Mouse (Mus musculus): Measurements from ENCODE around the gene Nos3. TPM values are rescaled to one million over a fixed set of nuclear protein-coding genes. Genes with fewer than 3 reads are reported as not detected.
"Not testable (repeated sequence)": the region's sequence is repeated elsewhere in the genome, so short reads cannot be mapped to it uniquely, and the experiment has no call there.

Gene Nos3
- polyA plus RNA-seq, 1 experiment from 2014 or later, result 4.6 TPM

DNA sequence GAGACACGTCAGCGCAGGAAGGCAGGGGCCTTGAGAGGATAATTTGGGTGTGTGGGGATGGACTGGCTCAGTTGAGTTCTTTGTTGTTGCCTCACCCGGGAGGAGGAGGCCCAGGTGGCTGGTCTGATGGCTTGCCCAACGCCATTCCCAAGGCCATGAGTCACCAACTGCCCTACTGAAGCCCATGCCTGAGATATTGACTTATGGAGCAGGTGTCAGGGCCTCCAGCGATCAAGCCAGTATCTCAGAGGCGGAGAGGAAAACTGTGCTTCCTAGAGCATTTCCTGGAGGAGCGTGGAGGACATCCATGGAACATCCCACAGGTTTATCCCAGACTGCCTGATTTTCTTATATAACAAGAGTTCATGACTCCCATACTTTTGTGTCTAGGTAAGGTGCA, 28.1 kb downstream of the Nos3 start:
- H3K4me1 ChIP-seq (ENCODE audit: control insufficient read depth, insufficient read depth, low read length), result peaks cover 7% of the 10 kb centered on the region; the same call in 1 of the 2 replicates
- no peaks in the 10 kb centered on the region for H3K27me3 ChIP-seq (ENCODE audit: control insufficient read depth, insufficient read depth, low read length)
- H3K36me3 ChIP-seq (ENCODE audit: control insufficient read depth, insufficient read depth, low read length), result no peaks in the 10 kb centered on the region
- no peak overlapping the region for H3K4me3 ChIP-seq (ENCODE audit: low read depth, low read length)
- H3K9me3 ChIP-seq (ENCODE audit: control insufficient read depth, low read depth, low read length), result no peaks in the 10 kb centered on the region
- ATAC-seq (ENCODE audit: insufficient number of reproducible peaks, insufficient read depth, low FRiP score, low read depth), result no peak
- H3K27ac ChIP-seq (ENCODE audit: low read length), result no peak overlapping the region
- H3K4me2 ChIP-seq (replicated peaks; ENCODE audit: low read depth, low read length), result no peak overlapping the region
- 71% methylated on average over 7 of the region's 7 CpGs for WGBS
- no peak overlapping the region for H3K9ac ChIP-seq (replicated peaks; ENCODE audit: low read depth, low read length)

DNA sequence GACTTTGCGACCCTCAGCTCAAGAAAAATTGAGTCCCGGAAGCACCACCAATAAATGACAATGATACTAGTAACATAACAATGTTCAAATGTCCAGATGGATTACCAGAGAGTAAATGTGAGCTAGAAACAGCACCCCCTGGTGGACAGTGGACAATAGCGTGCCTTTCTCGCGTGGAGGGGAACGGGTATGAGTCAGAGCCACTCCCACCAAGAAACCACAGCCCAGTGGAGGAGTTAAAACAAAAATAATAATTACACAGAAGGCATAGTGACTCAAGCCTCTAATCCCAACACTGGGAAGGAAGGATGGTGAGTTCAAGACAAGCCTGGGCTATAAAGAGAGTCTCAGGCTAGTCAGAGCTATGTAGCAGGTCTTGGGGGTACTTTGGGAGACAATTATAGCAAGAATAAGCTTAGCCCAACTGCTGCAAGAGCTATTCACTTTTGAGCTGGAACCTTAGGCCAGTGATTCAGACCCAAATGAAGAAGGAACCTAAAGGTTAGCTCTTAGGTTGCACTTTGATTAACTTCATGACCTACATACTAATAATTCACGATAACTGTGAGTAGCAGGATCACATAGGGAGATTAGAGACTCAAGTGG, 28.9 kb downstream of the Nos3 start, which contains the start of gene Abcb8:
Gene Abcb8, plus strand, starts transcription at position 272 of the 606 bp plus-strand sequence.
- ATAC-seq (ENCODE audit: insufficient number of reproducible peaks, insufficient read depth, low FRiP score, low read depth), result no peak

DNA sequence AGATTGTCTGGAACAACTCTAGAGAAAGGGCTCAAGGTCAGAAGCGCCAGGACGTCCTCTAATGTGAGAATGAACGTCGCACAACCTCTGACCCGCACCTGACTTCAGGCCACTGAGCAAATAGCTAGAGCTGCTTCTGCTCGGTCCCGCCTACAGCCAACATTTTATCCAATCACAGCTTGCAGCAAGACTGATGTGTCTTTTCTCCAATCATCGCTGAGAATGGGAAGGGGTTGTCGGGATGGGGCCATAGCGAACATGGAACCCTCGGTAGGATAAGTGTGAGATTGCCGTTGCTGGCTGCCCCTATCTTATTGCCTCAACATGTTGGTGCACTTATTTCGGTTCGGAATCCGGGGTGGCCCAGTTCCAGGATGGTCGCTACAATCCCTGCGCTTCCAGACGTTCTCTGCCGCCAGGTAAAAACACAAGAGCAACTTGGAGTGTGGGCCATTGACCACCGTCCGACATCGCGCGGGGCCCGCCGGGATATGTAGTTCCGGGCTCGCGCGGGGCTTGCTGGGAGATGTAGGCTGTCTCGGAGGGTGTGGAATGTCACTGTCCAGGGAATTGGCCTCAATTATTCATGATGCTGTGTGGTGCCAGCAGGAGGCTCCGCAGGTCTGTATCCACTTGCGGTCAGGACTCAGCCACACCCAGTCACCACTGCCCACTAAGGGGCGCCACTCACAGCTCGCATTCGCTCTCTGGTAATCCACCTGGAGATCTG, 29.7 kb downstream of the Nos3 start:
- H3K36me3 ChIP-seq (ENCODE audit: control insufficient read depth, insufficient read depth, low read length), result no peaks in the 10 kb centered on the region
- peak; percentile 95 for ATAC-seq (ENCODE audit: insufficient number of reproducible peaks, insufficient read depth, low FRiP score, low read depth)
- H3K4me2 ChIP-seq (replicated peaks; ENCODE audit: low read depth, low read length), result peak overlapping the region; percentile 59
- no peaks in the 10 kb centered on the region for H3K27me3 ChIP-seq (ENCODE audit: control insufficient read depth, insufficient read depth, low read length)
- H3K4me1 ChIP-seq (ENCODE audit: control insufficient read depth, insufficient read depth, low read length), result peaks cover 7% of the 10 kb centered on the region; the same call in 1 of the 2 replicates
- peak overlapping the region; percentile 79; the same call in 1 of the 2 replicates for H3K27ac ChIP-seq (ENCODE audit: low read length)
- no peak overlapping the region; the same call in 1 of the 2 replicates for H3K9ac ChIP-seq (replicated peaks; ENCODE audit: low read depth, low read length)
- under 1% methylated on average over 36 of the region's 36 CpGs for WGBS
- H3K9me3 ChIP-seq (ENCODE audit: control insufficient read depth, low read depth, low read length), result no peaks in the 10 kb centered on the region
- H3K4me3 ChIP-seq (ENCODE audit: low read depth, low read length), result peak overlapping the region; percentile 56

More for the DNA sequence above, 28.9 kb downstream of the Nos3 start, which contains the start of gene Abcb8:
- Histone ChIP-seq H3K27me3 (ENCODE audit: control insufficient read depth, insufficient read depth, low read length) (no peaks in the 10 kb centered on the region), H3K4me1 (ENCODE audit: control insufficient read depth, insufficient read depth, low read length) (peaks cover 7% of the 10 kb centered on the region; the same call in 1 of the 2 replicates), H3K9ac (replicated peaks; ENCODE audit: low read depth, low read length) (no peak within 1 kb of the TSS; the same call in 1 of the 2 replicates), H3K4me3 (ENCODE audit: low read depth, low read length) (peak within 1 kb of the TSS; percentile 56), H3K4me2 (replicated peaks; ENCODE audit: low read depth, low read length) (peak within 1 kb of the TSS; percentile 59), H3K9me3 (ENCODE audit: control insufficient read depth, low read depth, low read length) (no peaks in the 10 kb centered on the region), H3K27ac (ENCODE audit: low read length) (peak within 1 kb of the TSS; percentile 79; the same call in 1 of the 2 replicates), H3K36me3 (ENCODE audit: control insufficient read depth, insufficient read depth, low read length) (no peaks in the 10 kb centered on the region)
- 25% methylated on average over 7 of the region's 7 CpGs for WGBS

DNA sequence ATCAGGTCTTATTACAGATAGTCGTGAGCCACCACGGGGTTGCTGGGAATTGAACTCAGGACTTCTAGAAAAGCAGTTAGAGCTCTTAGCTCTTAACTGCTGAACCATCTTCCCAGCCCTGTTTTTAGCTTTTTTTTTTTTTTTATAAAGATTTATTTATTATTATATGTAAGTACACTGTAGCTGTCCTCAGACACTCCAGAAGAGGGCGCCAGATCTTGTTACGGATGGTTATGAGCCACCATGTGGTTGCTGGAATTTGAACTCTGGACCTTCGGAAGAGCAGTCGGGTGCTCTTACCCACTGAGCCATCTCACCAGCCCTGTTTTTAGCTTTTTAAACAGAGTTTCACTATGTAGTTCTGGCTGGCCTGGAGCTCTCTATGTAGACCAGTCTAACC, 31.6 kb downstream of the Nos3 start:
- not testable (repeated sequence) for H3K4me1 ChIP-seq (ENCODE audit: control insufficient read depth, insufficient read depth, low read length); H3K4me2 ChIP-seq (replicated peaks; ENCODE audit: low read depth, low read length); H3K36me3 ChIP-seq (ENCODE audit: control insufficient read depth, insufficient read depth, low read length); ATAC-seq (ENCODE audit: insufficient number of reproducible peaks, insufficient read depth, low FRiP score, low read depth); H3K27me3 ChIP-seq (ENCODE audit: control insufficient read depth, insufficient read depth, low read length); H3K27ac ChIP-seq (ENCODE audit: low read length); H3K9me3 ChIP-seq (ENCODE audit: control insufficient read depth, low read depth, low read length); H3K9ac ChIP-seq (replicated peaks; ENCODE audit: low read depth, low read length); H3K4me3 ChIP-seq (ENCODE audit: low read depth, low read length)
- WGBS, result 88% methylated on average over 6 of the region's 6 CpGs

DNA sequence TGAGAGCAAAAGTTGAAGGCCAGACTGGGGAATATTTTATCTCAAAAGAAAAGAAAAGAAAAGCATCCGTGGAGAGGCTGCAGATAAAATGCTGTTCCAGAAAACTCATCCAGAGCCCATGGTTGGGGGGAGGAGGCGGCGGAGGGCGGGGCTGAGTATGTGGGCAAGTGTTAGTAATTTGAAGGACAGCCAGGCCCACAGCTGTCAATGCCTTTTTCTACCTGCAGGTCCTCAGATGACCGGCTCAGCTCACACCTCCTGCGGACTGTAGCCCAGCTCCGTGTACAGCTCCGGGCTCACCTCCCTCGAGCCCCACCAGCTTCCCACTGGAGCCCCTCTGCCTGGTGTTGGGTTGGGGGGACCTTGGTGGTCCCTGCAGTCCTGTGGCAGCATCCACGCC, 35.1 kb downstream of the Nos3 start:
- 90% methylated on average over 10 of the region's 10 CpGs for WGBS
- Histone ChIP-seq H3K4me3 (ENCODE audit: low read depth, low read length) (no peak overlapping the region), H3K27me3 (ENCODE audit: control insufficient read depth, insufficient read depth, low read length) (no peaks in the 10 kb centered on the region), H3K36me3 (ENCODE audit: control insufficient read depth, insufficient read depth, low read length) (peaks cover 13% of the 10 kb centered on the region; the same call in 1 of the 2 replicates), H3K4me1 (ENCODE audit: control insufficient read depth, insufficient read depth, low read length) (peaks cover 3% of the 10 kb centered on the region; the same call in 1 of the 2 replicates), H3K9ac (replicated peaks; ENCODE audit: low read depth, low read length) (no peak overlapping the region), H3K4me2 (replicated peaks; ENCODE audit: low read depth, low read length) (no peak overlapping the region), H3K9me3 (ENCODE audit: control insufficient read depth, low read depth, low read length) (no peaks in the 10 kb centered on the region), H3K27ac (ENCODE audit: low read length) (no peak overlapping the region)
- no peak for ATAC-seq (ENCODE audit: insufficient number of reproducible peaks, insufficient read depth, low FRiP score, low read depth)

DNA sequence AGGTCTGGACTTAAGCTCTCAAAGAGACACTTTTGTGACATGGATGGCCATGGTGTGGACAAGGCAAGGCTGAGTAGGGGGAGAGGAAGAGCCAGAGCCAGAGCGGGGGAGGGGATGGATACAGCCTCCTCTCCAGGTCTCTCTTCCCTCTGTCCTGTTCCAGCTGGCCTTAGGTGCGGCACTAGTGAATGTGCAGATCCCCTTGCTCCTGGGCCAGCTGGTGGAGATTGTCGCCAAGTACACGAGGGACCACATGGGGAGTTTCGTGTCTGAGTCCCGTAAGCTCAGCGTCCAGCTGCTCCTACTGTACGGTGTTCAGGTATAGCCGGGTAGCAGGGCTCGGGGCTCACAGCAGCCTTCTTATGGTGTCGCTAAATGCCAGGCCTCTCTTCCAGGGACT, 35.8 kb downstream of the Nos3 start:
- Histone ChIP-seq H3K9me3 (ENCODE audit: control insufficient read depth, low read depth, low read length) (no peaks in the 10 kb centered on the region), H3K27me3 (ENCODE audit: control insufficient read depth, insufficient read depth, low read length) (no peaks in the 10 kb centered on the region), H3K4me2 (replicated peaks; ENCODE audit: low read depth, low read length) (no peak overlapping the region), H3K4me3 (ENCODE audit: low read depth, low read length) (no peak overlapping the region), H3K36me3 (ENCODE audit: control insufficient read depth, insufficient read depth, low read length) (peaks cover 13% of the 10 kb centered on the region; the same call in 1 of the 2 replicates), H3K9ac (replicated peaks; ENCODE audit: low read depth, low read length) (no peak overlapping the region), H3K27ac (ENCODE audit: low read length) (no peak overlapping the region), H3K4me1 (ENCODE audit: control insufficient read depth, insufficient read depth, low read length) (no peaks in the 10 kb centered on the region)
- no peak for ATAC-seq (ENCODE audit: insufficient number of reproducible peaks, insufficient read depth, low FRiP score, low read depth)
- 92% methylated on average over 11 of the region's 11 CpGs for WGBS

DNA sequence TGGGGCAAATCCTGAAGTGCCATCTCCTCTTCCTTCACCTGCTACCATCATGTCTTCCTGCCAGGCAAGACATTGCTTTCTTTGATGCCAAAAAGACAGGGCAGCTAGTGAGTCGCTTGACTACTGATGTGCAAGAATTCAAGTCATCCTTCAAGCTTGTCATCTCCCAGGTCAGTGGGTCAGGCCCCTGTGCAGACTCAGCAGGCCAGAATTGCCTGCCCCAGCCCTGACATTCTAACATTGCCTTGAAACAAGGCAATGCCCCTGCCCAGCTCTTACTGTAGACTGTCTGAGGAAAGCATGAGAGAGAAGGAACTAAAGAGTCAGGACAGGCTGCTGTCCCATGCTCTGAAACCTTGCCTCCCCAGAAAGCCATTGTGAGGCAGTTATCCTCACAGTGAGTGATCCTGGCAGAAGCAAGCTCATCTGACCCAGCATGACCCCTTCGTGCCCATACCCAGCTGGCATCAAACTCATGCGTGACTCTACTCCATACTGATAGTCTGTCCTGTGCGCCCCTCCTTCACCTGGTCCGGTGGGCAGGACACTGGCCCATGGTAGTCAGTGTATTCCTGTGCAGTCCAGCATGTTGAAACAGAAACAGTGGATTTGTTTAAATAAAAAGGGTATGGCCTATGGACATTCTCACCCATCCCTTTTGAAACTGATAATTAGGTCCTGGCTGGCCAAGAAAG, 36.4 kb downstream of the Nos3 start:
- no peaks in the 10 kb centered on the region for H3K9me3 ChIP-seq (ENCODE audit: control insufficient read depth, low read depth, low read length)
- no peaks in the 10 kb centered on the region for H3K4me1 ChIP-seq (ENCODE audit: control insufficient read depth, insufficient read depth, low read length)
- WGBS, result 88% methylated on average over 5 of the region's 5 CpGs
- no peak overlapping the region for H3K27ac ChIP-seq (ENCODE audit: low read length)
- no peak overlapping the region for H3K4me3 ChIP-seq (ENCODE audit: low read depth, low read length)
- H3K9ac ChIP-seq (replicated peaks; ENCODE audit: low read depth, low read length), result no peak overlapping the region
- peaks cover 14% of the 10 kb centered on the region; the same call in 1 of the 2 replicates for H3K36me3 ChIP-seq (ENCODE audit: control insufficient read depth, insufficient read depth, low read length)
- no peaks in the 10 kb centered on the region for H3K27me3 ChIP-seq (ENCODE audit: control insufficient read depth, insufficient read depth, low read length)
- no peak overlapping the region for H3K4me2 ChIP-seq (replicated peaks; ENCODE audit: low read depth, low read length)
- no peak for ATAC-seq (ENCODE audit: insufficient number of reproducible peaks, insufficient read depth, low FRiP score, low read depth)

DNA sequence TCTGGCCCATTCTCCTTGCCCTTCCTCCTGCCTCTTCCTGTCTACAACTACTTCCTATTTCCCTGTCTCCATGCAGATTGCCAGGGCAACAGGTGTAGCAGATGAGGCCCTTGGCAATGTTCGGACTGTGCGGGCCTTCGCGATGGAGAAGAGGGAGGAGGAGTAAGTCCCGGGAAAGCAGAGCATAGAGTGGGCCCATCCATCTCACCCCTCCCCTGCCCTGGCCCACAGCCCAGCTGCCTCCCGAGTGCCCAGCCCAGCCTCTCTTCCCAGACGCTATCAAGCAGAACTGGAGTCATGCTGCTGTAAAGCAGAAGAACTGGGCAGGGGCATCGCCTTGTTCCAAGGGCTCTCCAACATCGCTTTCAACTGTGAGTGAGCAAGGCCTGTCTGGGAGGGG, 37.4 kb downstream of the Nos3 start:
- no peaks in the 10 kb centered on the region for H3K27me3 ChIP-seq (ENCODE audit: control insufficient read depth, insufficient read depth, low read length)
- H3K4me1 ChIP-seq (ENCODE audit: control insufficient read depth, insufficient read depth, low read length), result no peaks in the 10 kb centered on the region
- H3K27ac ChIP-seq (ENCODE audit: low read length), result no peak overlapping the region
- ATAC-seq (ENCODE audit: insufficient number of reproducible peaks, insufficient read depth, low FRiP score, low read depth), result no peak
- no peak overlapping the region for H3K4me2 ChIP-seq (replicated peaks; ENCODE audit: low read depth, low read length)
- no peak overlapping the region for H3K9ac ChIP-seq (replicated peaks; ENCODE audit: low read depth, low read length)
- no peak overlapping the region for H3K4me3 ChIP-seq (ENCODE audit: low read depth, low read length)
- H3K36me3 ChIP-seq (ENCODE audit: control insufficient read depth, insufficient read depth, low read length), result peaks cover 21% of the 10 kb centered on the region
- 73% methylated on average over 9 of the region's 9 CpGs for WGBS
- H3K9me3 ChIP-seq (ENCODE audit: control insufficient read depth, low read depth, low read length), result no peaks in the 10 kb centered on the region

All from stomach, embryonic 14.5 days (tissue).